8 mouse cellular contexts compared by ENCODE assay signal in genomic region chr1:168432281-168432725, GRCm38 (mm10). TPM values are rescaled to one million over a fixed set of nuclear protein-coding genes. Genes with fewer than 3 reads are reported as not detected.
DNase-seq lines count a peak whose midpoint lies in the region; ATAC-seq and TF ChIP-seq lines count a peak whose summit lies in the region.

No protein-coding gene starts in this region.

- H3K4me1 ChIP-seq in hindbrain, postnatal 0 days (ENCODE audit: insufficient read depth, low read length), result peaks cover under 1% of the 10 kb centered on the region; the same call in 1 of the 2 replicates

- H3K4me2 ChIP-seq in hindbrain, postnatal 0 days (ENCODE audit: low read depth, low read length), result peak overlapping the region; percentile 68

- no peaks in the 10 kb centered on the region for H3K27me3 ChIP-seq in hindbrain, postnatal 0 days (ENCODE audit: insufficient read depth, low read length)

- DNase-seq in adrenal gland, adult (ENCODE audit: inconsistent age in 2 of 2, low spot score in 1 of 2), result peak; percentile 99
- DNase-seq in embryo, embryonic 10 days (ENCODE audit: low spot score), result peak; percentile 98
- DNase-seq in gastrocnemius, adult 8-10 months (ENCODE audit: low spot score in 2 of 2), result peak; percentile 96 to 97
- DNase-seq in hindbrain, postnatal 0 days (ENCODE audit: low spot score), result peak; percentile 99
- peak; percentile 92 to 95 for DNase-seq in left cerebral cortex, adult 18-20 months (ENCODE audit: low spot score in 2 of 2)
- peak; percentile 97 to 98 for DNase-seq in lung, postnatal 4 days
- DNase-seq in retina, postnatal 1 day, result peak; percentile 99
- peak; percentile 85 for DNase-seq in thymus, postnatal 4 days

- ATAC-seq in hindbrain, postnatal 0 days, result peak; percentile 100

- 2% methylated on average over 22 of the region's 22 CpGs for WGBS in hindbrain, postnatal 0 days

- peak overlapping the region; percentile 91 for H3K4me3 ChIP-seq in hindbrain, postnatal 0 days (ENCODE audit: low read length)

- peak overlapping the region; percentile 64; the same call in 1 of the 2 replicates for H3K27ac ChIP-seq in hindbrain, postnatal 0 days

- H3K9ac ChIP-seq in hindbrain, postnatal 0 days (replicated peaks; ENCODE audit: low read length), result peak overlapping the region; percentile 33; the same call in 1 of the 2 replicates

- TF ChIP-seq CTCF in hindbrain, postnatal 0 days (IDR thresholded peaks at IDR 0.05; ENCODE audit: low read depth), result no peak

- H3K36me3 ChIP-seq in hindbrain, postnatal 0 days (ENCODE audit: insufficient read depth, low read length), result no peaks in the 10 kb centered on the region

- H3K9me3 ChIP-seq in hindbrain, postnatal 0 days (ENCODE audit: low read length), result no peaks in the 10 kb centered on the region

RNA-seq across cellular contexts. Expression of gene Pbx1, which starts 0.2 kb away (rescaled TPM):
- total RNA-seq in gastrocnemius, adult 8-10 months (2022), result 10 to 100 TPM; 18.8 to 23.7 (median 20.0) TPM
- total RNA-seq in hindbrain, postnatal 0 days (2014; rRNA removed), result 44.4 and 51.6 TPM in 2 replicates
- 33.5 and 37.6 TPM in 2 replicates for polyA plus RNA-seq in hindbrain, postnatal 0 days (2015; fragmentation: Nextera tagmentation; extraction: Ambion mirVana)
- total RNA-seq in left cerebral cortex, adult 18-20 months (2021), result 100 to 1,000 TPM; 130 to 135 TPM

Comparison
In these comparisons a context has a peak if more than half of its experiments do, and no peak if none do; other contexts are left out.
1. Peak in every context shown above with its lines: DNase-seq, ATAC-seq, H3K4me3 ChIP-seq and H3K27ac ChIP-seq.